Mouse (Mus musculus): ENCODE data around the gene Igf2bp3. TPM values are rescaled to one million over a fixed set of nuclear protein-coding genes. Genes with fewer than 3 reads are reported as not detected.

The Igf2bp3 gene
- polyA plus RNA-seq, 1 experiment from 2014 or later = 105 TPM

DNA sequence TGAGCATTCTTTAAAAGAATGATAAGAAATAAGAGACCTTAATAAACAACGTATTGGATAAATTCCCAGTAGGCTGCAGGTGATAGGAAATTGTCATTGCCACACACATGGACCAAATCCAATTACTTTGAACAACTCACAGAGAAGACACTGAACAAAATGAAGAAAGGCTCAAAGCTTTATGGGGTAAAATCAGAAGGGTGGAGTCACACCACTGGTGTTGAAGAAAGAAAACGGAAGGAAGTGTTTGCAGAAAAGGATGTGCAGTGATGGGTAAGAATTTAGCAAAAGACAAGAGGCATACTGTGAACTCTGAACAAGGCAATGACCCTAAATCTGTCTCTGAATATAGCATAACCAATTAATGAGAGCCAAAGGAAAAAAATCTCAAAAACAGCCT lies 54.8 kb downstream of the Igf2bp3 start:
- Histone ChIP-seq H3K4me2 (ENCODE audit: low read length) (no peak overlapping the region), H3K9ac (ENCODE audit: low read length) (no peak overlapping the region), H3K9me3 (ENCODE audit: control insufficient read depth, low read length) (no peaks in the 10 kb centered on the region), H3K4me3 (ENCODE audit: low read depth, low read length) (no peak overlapping the region), H3K36me3 (ENCODE audit: control insufficient read depth, insufficient read depth, low read length) (no peaks in the 10 kb centered on the region), H3K4me1 (replicated peaks; ENCODE audit: control insufficient read depth, insufficient read depth, low read length) (peaks cover 7% of the 10 kb centered on the region; the same call in 1 of the 2 replicates), H3K27me3 (replicated peaks; ENCODE audit: control insufficient read depth, insufficient read depth, low read length) (no peaks in the 10 kb centered on the region), H3K27ac (ENCODE audit: low read depth) (no peak overlapping the region)
- no peak for DNase-seq (ENCODE audit: low spot score)
- ATAC-seq (replicated peaks; ENCODE audit: low FRiP score, low TSS enrichment, low read depth) = no peak
- WGBS = 61% methylated on average over 2 of the region's 2 CpGs

DNA sequence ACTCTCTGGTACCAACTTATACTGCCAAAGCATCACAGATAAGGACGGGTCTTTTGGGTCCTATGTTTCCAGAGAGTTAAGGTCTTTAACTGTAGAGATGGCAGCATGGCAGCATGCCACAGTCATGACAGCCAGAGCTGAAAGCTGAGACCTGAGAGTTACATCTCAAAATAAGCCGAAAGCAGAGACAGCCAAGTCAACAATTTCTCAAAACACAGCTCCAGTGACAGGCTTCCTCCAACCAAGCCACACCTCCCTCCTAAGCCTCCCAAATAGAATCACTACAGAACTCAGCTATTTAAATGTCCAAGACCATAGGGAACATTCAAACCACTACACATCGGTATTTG lies 58.0 kb downstream of the Igf2bp3 start:
- DNase-seq (ENCODE audit: low spot score) (no peak), ATAC-seq (replicated peaks; ENCODE audit: low FRiP score, low TSS enrichment, low read depth) (no peak)
- WGBS = 89% methylated on average over 3 of the region's 3 CpGs
- H3K36me3 ChIP-seq (ENCODE audit: control insufficient read depth, insufficient read depth, low read length) = no peaks in the 10 kb centered on the region
- peaks cover 6% of the 10 kb centered on the region; the same call in 1 of the 2 replicates for H3K4me1 ChIP-seq (replicated peaks; ENCODE audit: control insufficient read depth, insufficient read depth, low read length)
- H3K9ac ChIP-seq (ENCODE audit: low read length) = no peak overlapping the region
- no peak overlapping the region for H3K27ac ChIP-seq (ENCODE audit: low read depth)
- H3K9me3 ChIP-seq (ENCODE audit: control insufficient read depth, low read length) = no peaks in the 10 kb centered on the region
- no peak overlapping the region for H3K4me2 ChIP-seq (ENCODE audit: low read length)
- no peaks in the 10 kb centered on the region for H3K27me3 ChIP-seq (replicated peaks; ENCODE audit: control insufficient read depth, insufficient read depth, low read length)
- no peak overlapping the region for H3K4me3 ChIP-seq (ENCODE audit: low read depth, low read length)

DNA sequence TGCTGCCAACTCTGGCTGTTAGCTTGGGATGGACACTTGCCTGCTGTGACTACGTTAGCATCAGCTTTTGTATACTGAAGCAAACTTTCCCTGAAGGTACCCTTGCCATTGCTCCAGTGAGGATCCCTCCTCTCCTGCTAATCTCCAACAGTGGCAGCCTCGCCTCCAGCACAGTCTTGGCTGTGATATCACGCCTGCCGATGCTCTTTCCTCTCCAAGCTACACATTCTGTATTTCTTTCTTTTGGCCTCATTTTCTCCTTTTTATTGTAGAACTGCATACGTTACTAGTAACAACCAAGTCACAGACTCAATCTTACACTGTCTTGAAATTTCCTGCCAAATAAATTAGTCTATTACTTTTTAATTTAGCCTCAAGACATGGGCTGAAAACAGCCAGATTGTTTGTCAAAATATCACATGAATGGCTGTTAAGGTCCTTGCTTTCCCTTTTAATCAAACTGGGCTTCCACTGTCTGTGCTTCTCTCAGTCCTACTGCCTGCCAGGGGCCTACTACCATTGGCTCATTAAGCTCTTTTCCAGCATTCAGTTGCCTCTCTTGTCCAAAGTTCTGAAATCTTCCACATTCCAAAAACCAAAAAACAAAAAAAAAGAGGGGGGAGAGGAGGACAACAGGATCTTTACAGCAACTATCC lies 58.5 kb downstream of the Igf2bp3 start:
- DNase-seq (ENCODE audit: low spot score) = no peak
- H3K4me1 ChIP-seq (replicated peaks; ENCODE audit: control insufficient read depth, insufficient read depth, low read length) = peaks cover 6% of the 10 kb centered on the region; the same call in 1 of the 2 replicates
- WGBS = 91% methylated on average over 5 of the region's 5 CpGs
- no peak for ATAC-seq (replicated peaks; ENCODE audit: low FRiP score, low TSS enrichment, low read depth)
- no peak overlapping the region for H3K4me3 ChIP-seq (ENCODE audit: low read depth, low read length)
- no peaks in the 10 kb centered on the region for H3K9me3 ChIP-seq (ENCODE audit: control insufficient read depth, low read length)
- no peak overlapping the region for H3K9ac ChIP-seq (ENCODE audit: low read length)
- no peaks in the 10 kb centered on the region for H3K27me3 ChIP-seq (replicated peaks; ENCODE audit: control insufficient read depth, insufficient read depth, low read length)
- H3K27ac ChIP-seq (ENCODE audit: low read depth) = no peak overlapping the region
- H3K36me3 ChIP-seq (ENCODE audit: control insufficient read depth, insufficient read depth, low read length) = no peaks in the 10 kb centered on the region
- H3K4me2 ChIP-seq (ENCODE audit: low read length) = no peak overlapping the region

DNA sequence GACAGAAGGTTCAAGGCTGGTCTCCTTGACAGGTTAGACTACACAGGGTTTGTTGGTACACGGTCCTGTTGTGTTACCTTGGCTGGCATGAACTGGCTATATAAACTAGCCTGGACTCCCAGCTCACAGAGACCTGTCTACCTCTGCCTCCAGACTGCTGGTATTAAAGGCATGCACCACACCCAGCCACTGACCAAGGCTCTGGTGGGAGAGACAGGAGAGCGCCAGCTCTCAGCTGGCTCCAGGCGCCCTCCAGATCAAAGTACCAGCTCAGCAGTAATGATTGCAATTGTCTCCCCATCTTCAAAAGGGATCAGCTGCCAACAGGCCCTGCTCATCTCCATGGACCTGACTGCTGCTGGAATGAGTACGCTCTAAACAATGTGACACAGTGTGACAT lies 63.3 kb downstream of the Igf2bp3 start:
- DNase-seq (ENCODE audit: low spot score) (no peak), ATAC-seq (replicated peaks; ENCODE audit: low FRiP score, low TSS enrichment, low read depth) (no peak)
- H3K27ac ChIP-seq (ENCODE audit: low read depth) = peak overlapping the region; percentile 75; the same call in 1 of the 2 replicates
- H3K4me3 ChIP-seq (ENCODE audit: low read depth, low read length) = no peak overlapping the region
- H3K9ac ChIP-seq (ENCODE audit: low read length) = no peak overlapping the region
- no peak overlapping the region for H3K4me2 ChIP-seq (ENCODE audit: low read length)
- no peaks in the 10 kb centered on the region for H3K27me3 ChIP-seq (replicated peaks; ENCODE audit: control insufficient read depth, insufficient read depth, low read length)
- no peaks in the 10 kb centered on the region for H3K9me3 ChIP-seq (ENCODE audit: control insufficient read depth, low read length)
- H3K4me1 ChIP-seq (replicated peaks; ENCODE audit: control insufficient read depth, insufficient read depth, low read length) = no peaks in the 10 kb centered on the region; the same call in 1 of the 2 replicates
- 60% methylated on average over 4 of the region's 4 CpGs for WGBS
- H3K36me3 ChIP-seq (ENCODE audit: control insufficient read depth, insufficient read depth, low read length) = no peaks in the 10 kb centered on the region

DNA sequence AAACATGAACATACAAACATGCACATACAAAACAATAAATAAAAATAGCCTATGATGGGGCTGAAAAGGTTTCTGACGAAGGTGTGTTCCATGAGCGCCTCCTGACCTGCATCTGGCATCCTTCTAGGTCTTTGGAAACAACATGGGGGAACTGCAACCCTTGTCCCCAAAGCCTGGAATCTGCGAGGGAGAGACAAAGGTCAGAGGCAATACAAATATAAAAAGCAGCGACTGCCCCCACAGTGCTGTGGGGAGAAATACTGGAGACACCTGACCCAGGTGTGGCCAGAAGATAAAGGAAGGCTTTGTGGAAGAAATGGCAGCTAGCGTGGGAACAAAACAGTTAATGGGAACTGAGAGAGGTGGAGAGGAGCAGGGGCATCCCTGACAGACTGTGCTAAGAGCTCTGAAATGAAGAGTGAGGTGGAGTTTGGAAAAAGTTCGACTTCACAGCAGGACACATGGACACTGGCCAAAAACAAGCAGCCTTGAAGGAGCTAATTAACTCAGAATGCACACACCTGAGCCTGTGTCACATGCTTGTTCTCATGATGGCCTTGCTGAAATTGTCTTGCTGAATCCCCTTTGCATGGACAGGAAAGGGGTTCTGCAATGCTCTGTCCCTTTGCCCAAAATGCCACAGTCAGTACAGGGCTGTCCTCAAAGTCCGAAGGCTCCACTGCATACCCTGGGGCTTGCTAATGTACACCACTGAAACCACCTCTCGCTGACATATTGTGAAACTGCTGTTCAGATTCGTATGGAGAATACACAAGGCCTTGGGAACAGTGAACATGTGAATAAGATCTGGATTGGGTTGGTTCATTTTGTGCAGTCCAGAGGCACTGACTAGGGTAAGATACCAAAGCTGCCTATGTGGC lies 64.2 kb downstream of the Igf2bp3 start:
- DNase-seq (ENCODE audit: low spot score) (no peak), ATAC-seq (replicated peaks; ENCODE audit: low FRiP score, low TSS enrichment, low read depth) (no peak)
- Histone ChIP-seq H3K4me1 (replicated peaks; ENCODE audit: control insufficient read depth, insufficient read depth, low read length) (no peaks in the 10 kb centered on the region; the same call in 1 of the 2 replicates), H3K4me3 (ENCODE audit: low read depth, low read length) (no peak overlapping the region), H3K27ac (ENCODE audit: low read depth) (peak overlapping the region; percentile 75), H3K36me3 (ENCODE audit: control insufficient read depth, insufficient read depth, low read length) (no peaks in the 10 kb centered on the region), H3K9ac (ENCODE audit: low read length) (no peak overlapping the region), H3K27me3 (replicated peaks; ENCODE audit: control insufficient read depth, insufficient read depth, low read length) (no peaks in the 10 kb centered on the region), H3K4me2 (ENCODE audit: low read length) (peak overlapping the region; percentile 32), H3K9me3 (ENCODE audit: control insufficient read depth, low read length) (no peaks in the 10 kb centered on the region)
- 67% methylated on average over 9 of the region's 9 CpGs for WGBS

DNA sequence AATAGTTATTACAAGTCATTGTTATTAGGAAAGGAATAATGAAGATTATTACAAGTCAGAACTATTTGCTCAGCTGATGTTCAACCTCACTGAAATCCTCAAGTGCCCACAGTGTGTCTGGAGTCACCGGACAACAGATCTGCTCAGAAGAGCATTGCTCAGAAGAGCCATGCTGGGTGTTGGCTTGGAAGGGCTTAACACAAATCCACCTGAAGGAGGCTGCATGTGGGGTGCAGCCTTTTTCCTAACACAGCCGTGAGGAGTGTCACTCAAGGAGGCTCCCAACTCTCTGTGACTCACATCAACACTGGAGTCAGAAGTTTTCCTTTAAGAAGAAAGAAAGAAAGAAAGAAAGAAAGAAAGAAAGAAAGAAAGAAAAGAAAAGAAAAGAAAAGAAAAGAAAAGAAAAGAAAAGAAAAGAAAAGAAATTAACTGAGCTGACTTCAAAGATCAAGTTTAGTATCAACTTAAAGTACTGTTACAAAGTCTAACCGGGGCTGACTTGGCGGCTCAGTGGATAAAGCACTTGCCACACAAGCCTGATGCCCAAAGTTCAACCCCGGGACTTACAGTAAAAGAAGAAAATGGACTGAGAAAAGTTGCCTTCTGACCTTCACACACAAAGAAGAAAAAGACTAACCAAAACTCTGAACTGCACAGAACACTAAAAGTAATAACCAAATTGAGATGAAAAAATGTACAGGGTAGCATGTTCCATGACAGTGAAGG lies 65.4 kb downstream of the Igf2bp3 start:
- H3K36me3 ChIP-seq (ENCODE audit: control insufficient read depth, insufficient read depth, low read length) = 0 out of 2 replicates have a peak, but pooled peaks cover 3% of the 10 kb centered on the region
- peak; percentile 58 for ATAC-seq (replicated peaks; ENCODE audit: low FRiP score, low TSS enrichment, low read depth)
- no peaks in the 10 kb centered on the region for H3K9me3 ChIP-seq (ENCODE audit: control insufficient read depth, low read length)
- WGBS = 69% methylated on average over 5 of the region's 5 CpGs
- H3K27me3 ChIP-seq (replicated peaks; ENCODE audit: control insufficient read depth, insufficient read depth, low read length) = no peaks in the 10 kb centered on the region
- H3K9ac ChIP-seq (ENCODE audit: low read length) = no peak overlapping the region
- H3K27ac ChIP-seq (ENCODE audit: low read depth) = peak overlapping the region; percentile 75
- H3K4me2 ChIP-seq (ENCODE audit: low read length) = peak overlapping the region; percentile 32
- no peak overlapping the region for H3K4me3 ChIP-seq (ENCODE audit: low read depth, low read length)
- no peaks in the 10 kb centered on the region; the same call in 1 of the 2 replicates for H3K4me1 ChIP-seq (replicated peaks; ENCODE audit: control insufficient read depth, insufficient read depth, low read length)
- DNase-seq (ENCODE audit: low spot score) = no peak

DNA sequence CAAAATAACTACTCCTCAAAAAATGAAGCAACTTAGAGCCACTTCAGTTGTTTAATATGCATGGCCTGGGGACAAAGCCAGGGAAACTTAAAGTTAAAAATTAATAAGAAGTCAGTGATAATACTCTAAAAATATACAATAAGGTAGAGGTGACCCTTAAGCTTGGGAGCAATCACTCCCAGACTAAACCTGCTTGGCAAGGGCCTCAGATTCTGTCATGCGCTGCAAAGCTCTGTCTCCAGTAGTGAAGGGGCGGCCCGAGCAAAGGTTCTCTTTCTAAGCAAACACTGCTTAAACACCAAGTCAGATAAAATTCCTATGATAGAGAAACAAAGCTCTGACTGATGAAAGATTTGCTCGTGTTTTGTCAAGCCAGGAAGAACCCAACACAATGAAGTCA lies 66.0 kb downstream of the Igf2bp3 start:
- Histone ChIP-seq H3K4me1 (replicated peaks; ENCODE audit: control insufficient read depth, insufficient read depth, low read length) (no peaks in the 10 kb centered on the region; the same call in 1 of the 2 replicates), H3K4me3 (ENCODE audit: low read depth, low read length) (no peak overlapping the region)
- DNase-seq (ENCODE audit: low spot score) = peak; percentile 67

DNA sequence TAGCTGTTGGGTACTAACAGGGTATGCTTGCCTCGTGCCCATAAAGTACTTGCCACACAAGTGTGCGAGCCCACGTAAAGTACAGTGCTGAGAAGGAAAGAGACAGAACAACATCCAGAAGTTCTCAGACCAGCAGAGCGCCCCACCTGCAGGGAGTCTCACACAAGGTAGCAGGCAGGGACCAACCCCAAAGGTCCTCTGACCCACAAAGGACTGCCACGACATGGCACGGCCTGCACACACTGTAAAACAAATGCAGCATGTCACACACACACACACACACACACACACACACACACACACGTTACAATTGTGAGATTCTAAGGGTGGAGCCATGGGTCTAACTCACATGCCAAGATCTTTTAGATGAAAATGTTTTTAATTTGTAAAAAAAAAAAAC lies 66.4 kb downstream of the Igf2bp3 start:
- Histone ChIP-seq H3K27ac (ENCODE audit: low read depth) (peak overlapping the region; percentile 75), H3K4me3 (ENCODE audit: low read depth, low read length) (no peak overlapping the region), H3K36me3 (ENCODE audit: control insufficient read depth, insufficient read depth, low read length) (0 out of 2 replicates have a peak, but pooled peaks cover 3% of the 10 kb centered on the region), H3K27me3 (replicated peaks; ENCODE audit: control insufficient read depth, insufficient read depth, low read length) (no peaks in the 10 kb centered on the region), H3K9me3 (ENCODE audit: control insufficient read depth, low read length) (no peaks in the 10 kb centered on the region), H3K4me2 (ENCODE audit: low read length) (peak overlapping the region; percentile 22; the same call in 1 of the 2 replicates), H3K4me1 (replicated peaks; ENCODE audit: control insufficient read depth, insufficient read depth, low read length) (no peaks in the 10 kb centered on the region; the same call in 1 of the 2 replicates), H3K9ac (ENCODE audit: low read length) (no peak overlapping the region)
- 75% methylated on average over 7 of the region's 7 CpGs for WGBS
- ATAC-seq (replicated peaks; ENCODE audit: low FRiP score, low TSS enrichment, low read depth) (no peak; the same call in 1 of the 2 replicates), DNase-seq (ENCODE audit: low spot score) (no peak)

More for the DNA sequence above, 66.0 kb downstream of the Igf2bp3 start:
- Histone ChIP-seq H3K36me3 (ENCODE audit: control insufficient read depth, insufficient read depth, low read length) (0 out of 2 replicates have a peak, but pooled peaks cover 3% of the 10 kb centered on the region), H3K4me2 (ENCODE audit: low read length) (0 out of 2 replicates have a peak overlapping the region, but pooled peaks have one; percentile 22), H3K9me3 (ENCODE audit: control insufficient read depth, low read length) (no peaks in the 10 kb centered on the region), H3K9ac (ENCODE audit: low read length) (no peak overlapping the region), H3K27ac (ENCODE audit: low read depth) (peak overlapping the region; percentile 75), H3K27me3 (replicated peaks; ENCODE audit: control insufficient read depth, insufficient read depth, low read length) (no peaks in the 10 kb centered on the region)
- 56% methylated on average over 4 of the region's 4 CpGs for WGBS
- ATAC-seq (replicated peaks; ENCODE audit: low FRiP score, low TSS enrichment, low read depth) = peak; percentile 84

Measured in intestine, embryonic 14.5 days (tissue).